Mouse (Mus musculus): Measurements from ENCODE around the gene Fbxo11. TPM values are rescaled to one million over a fixed set of nuclear protein-coding genes. Genes with fewer than 3 reads are reported as not detected.
"Not testable (repeated sequence)": the region's sequence is repeated elsewhere in the genome, so short reads cannot be mapped to it uniquely, and the experiment has no call there.

Fbxo11 gene
- polyA plus RNA-seq, 1 experiment from 2014 or later, result 19.4 TPM

- under 1% methylated on average over 48 of the region's 68 CpGs for WGBS
- peaks cover 7% of the 10 kb centered on the region; the same call in 1 of the 2 replicates for H3K36me3 ChIP-seq
- peak; percentile 40 for ATAC-seq (ENCODE audit: insufficient number of reproducible peaks, insufficient read depth, low FRiP score, low TSS enrichment, low read depth)
Measured at GRCm38 (mm10) chr17:87975229-87975853, 89.8 kb downstream of the Fbxo11 start.

GRCm38 (mm10) chr17:87974629-87975228 is 90.4 kb downstream of the Fbxo11 start, which contains the start of gene Msh6:
Gene Msh6 (plus strand): TSS chr17:87975062.
- Histone ChIP-seq H3K4me1 (peaks cover 33% of the 10 kb centered on the region), H3K9ac (peak within 1 kb of the TSS; percentile 81), H3K4me2 (peak within 1 kb of the TSS; percentile 68), H3K27ac (peak within 1 kb of the TSS; percentile 88), H3K36me3 (peaks cover 7% of the 10 kb centered on the region; the same call in 1 of the 2 replicates), H3K9me3 (no peaks in the 10 kb centered on the region), H3K4me3 (peak within 1 kb of the TSS; percentile 74), H3K27me3 (no peaks in the 10 kb centered on the region)
- WGBS, result under 1% methylated on average over 63 of the region's 63 CpGs
- ATAC-seq (ENCODE audit: insufficient number of reproducible peaks, insufficient read depth, low FRiP score, low TSS enrichment, low read depth), result peak; percentile 96

More at GRCm38 (mm10) chr17:87975229-87975853, 89.8 kb downstream of the Fbxo11 start:
- Histone ChIP-seq H3K4me3 (peak overlapping the region; percentile 74), H3K9me3 (no peaks in the 10 kb centered on the region), H3K9ac (peak overlapping the region; percentile 81), H3K27me3 (no peaks in the 10 kb centered on the region), H3K4me2 (peak overlapping the region; percentile 68), H3K27ac (peak overlapping the region; percentile 88), H3K4me1 (peaks cover 33% of the 10 kb centered on the region)

- peaks cover 7% of the 10 kb centered on the region; the same call in 1 of the 2 replicates for H3K36me3 ChIP-seq
- H3K4me1 ChIP-seq, result peaks cover 28% of the 10 kb centered on the region
- no peak overlapping the region for H3K27ac ChIP-seq
- no peaks in the 10 kb centered on the region for H3K27me3 ChIP-seq
- no peak for ATAC-seq (ENCODE audit: insufficient number of reproducible peaks, insufficient read depth, low FRiP score, low TSS enrichment, low read depth)
- H3K9me3 ChIP-seq, result no peaks in the 10 kb centered on the region
- H3K4me3 ChIP-seq, result no peak overlapping the region
- no peak overlapping the region for H3K9ac ChIP-seq
- peak overlapping the region; percentile 68 for H3K4me2 ChIP-seq
- WGBS, result 60% methylated on average over 10 of the region's 10 CpGs
Measured at GRCm38 (mm10) chr17:87973261-87974167, 91.6 kb downstream of the Fbxo11 start.

GRCm38 (mm10) chr17:87972856-87973255 is 92.2 kb downstream of the Fbxo11 start:
- H3K27ac ChIP-seq, result no peak overlapping the region
- WGBS, result 61% methylated on average over 5 of the region's 5 CpGs
- H3K4me3 ChIP-seq, result no peak overlapping the region
- H3K27me3 ChIP-seq, result no peaks in the 10 kb centered on the region
- no peak overlapping the region for H3K4me2 ChIP-seq
- H3K9me3 ChIP-seq, result no peaks in the 10 kb centered on the region
- ATAC-seq (ENCODE audit: insufficient number of reproducible peaks, insufficient read depth, low FRiP score, low TSS enrichment, low read depth), result no peak
- peaks cover 6% of the 10 kb centered on the region; the same call in 1 of the 2 replicates for H3K36me3 ChIP-seq
- H3K4me1 ChIP-seq, result peaks cover 23% of the 10 kb centered on the region
- H3K9ac ChIP-seq, result no peak overlapping the region

GRCm38 (mm10) chr17:87971696-87972591 is 93.1 kb downstream of the Fbxo11 start:
- H3K9ac ChIP-seq; H3K4me3 ChIP-seq; H3K9me3 ChIP-seq; H3K4me2 ChIP-seq; H3K27ac ChIP-seq; ATAC-seq (ENCODE audit: insufficient number of reproducible peaks, insufficient read depth, low FRiP score, low TSS enrichment, low read depth); H3K36me3 ChIP-seq; H3K27me3 ChIP-seq: not testable (repeated sequence)
- H3K4me1 ChIP-seq, result peaks cover 19% of the 10 kb centered on the region
- WGBS, result 85% methylated on average over 15 of the region's 15 CpGs

- not testable (repeated sequence) for H3K27ac ChIP-seq; H3K4me3 ChIP-seq; ATAC-seq (ENCODE audit: insufficient number of reproducible peaks, insufficient read depth, low FRiP score, low TSS enrichment, low read depth); H3K4me2 ChIP-seq; H3K4me1 ChIP-seq; H3K9ac ChIP-seq; H3K27me3 ChIP-seq; H3K9me3 ChIP-seq; H3K36me3 ChIP-seq
- 33% methylated on average over 7 of the region's 8 CpGs for WGBS
Measured at GRCm38 (mm10) chr17:87968483-87968926, 96.6 kb downstream of the Fbxo11 start.

- H3K27me3 ChIP-seq, result no peaks in the 10 kb centered on the region
- 84% methylated on average over 14 of the region's 14 CpGs for WGBS
- H3K27ac ChIP-seq, result no peak overlapping the region
- no peaks in the 10 kb centered on the region for H3K4me1 ChIP-seq
- H3K4me3 ChIP-seq, result no peak overlapping the region
- H3K4me2 ChIP-seq, result no peak overlapping the region
- ATAC-seq (ENCODE audit: insufficient number of reproducible peaks, insufficient read depth, low FRiP score, low TSS enrichment, low read depth), result no peak
- H3K9me3 ChIP-seq, result 0 out of 2 replicates have a peak, but pooled peaks cover 2% of the 10 kb centered on the region
- H3K9ac ChIP-seq, result no peak overlapping the region
- H3K36me3 ChIP-seq, result no peaks in the 10 kb centered on the region
Measured at GRCm38 (mm10) chr17:87963081-87964075, 101.7 kb downstream of the Fbxo11 start.

GRCm38 (mm10) chr17:87959931-87960330 is 105.2 kb downstream of the Fbxo11 start:
- 87% methylated on average over 5 of the region's 5 CpGs for WGBS
- H3K27ac ChIP-seq, result not testable (repeated sequence)

GRCm38 (mm10) chr17:87959406-87959805 is 105.7 kb downstream of the Fbxo11 start:
- ATAC-seq (ENCODE audit: insufficient number of reproducible peaks, insufficient read depth, low FRiP score, low TSS enrichment, low read depth); H3K9ac ChIP-seq; H3K27me3 ChIP-seq; H3K4me2 ChIP-seq; H3K4me1 ChIP-seq; H3K9me3 ChIP-seq; H3K36me3 ChIP-seq; H3K27ac ChIP-seq; H3K4me3 ChIP-seq: not testable (repeated sequence)
- WGBS, result 97% methylated on average over 11 of the region's 11 CpGs

More at GRCm38 (mm10) chr17:87959931-87960330, 105.2 kb downstream of the Fbxo11 start:
- not testable (repeated sequence) for H3K4me3 ChIP-seq; H3K36me3 ChIP-seq; H3K9ac ChIP-seq; H3K4me1 ChIP-seq; H3K9me3 ChIP-seq; ATAC-seq (ENCODE audit: insufficient number of reproducible peaks, insufficient read depth, low FRiP score, low TSS enrichment, low read depth); H3K4me2 ChIP-seq; H3K27me3 ChIP-seq

GRCm38 (mm10) chr17:87958283-87958682 is 106.8 kb downstream of the Fbxo11 start:
- no peak overlapping the region for H3K4me2 ChIP-seq
- H3K36me3 ChIP-seq, result no peaks in the 10 kb centered on the region
- H3K27me3 ChIP-seq, result no peaks in the 10 kb centered on the region
- H3K9me3 ChIP-seq, result no peaks in the 10 kb centered on the region
- H3K9ac ChIP-seq, result no peak overlapping the region
- no peaks in the 10 kb centered on the region for H3K4me1 ChIP-seq
- H3K4me3 ChIP-seq, result no peak overlapping the region
- WGBS, result 63% methylated on average over 8 of the region's 8 CpGs
- no peak overlapping the region for H3K27ac ChIP-seq
- ATAC-seq (ENCODE audit: insufficient number of reproducible peaks, insufficient read depth, low FRiP score, low TSS enrichment, low read depth), result no peak

Measured in embryonic facial prominence, embryonic 13.5 days (tissue).